Mouse (Mus musculus) limb, embryonic 13.5 days (tissue): ENCODE data around the gene Hltf. TPM values are rescaled to one million over a fixed set of nuclear protein-coding genes. Genes with fewer than 3 reads are reported as not detected.
A peak's percentile ranks its signal among the peaks of the same experiment; 100 is the strongest.

ENCODE experiments used
- ATAC-seq: fragments of 200-750 bp; cut with Nextera tagmentation; 2 replicates; pipeline ENCODE4 v1.8.0; 2017; ENCODE audit warnings: low read depth, moderate number of reproducible peaks, moderate TSS enrichment; ENCODE audit not compliant: low FRiP score
- H3K27ac ChIP-seq: fragments of 300-500 bp; sonication (generic); 2 replicates; pipeline ENCODE4 v1.5.1; 2015; ENCODE audit warnings: inconsistent platforms, mild to moderate bottlenecking, moderate library complexity
- H3K27me3 ChIP-seq: fragments of 300-500 bp; sonication (generic); 2 replicates; pipeline ENCODE4 v1.6.1; 2015; ENCODE audit warnings: mild to moderate bottlenecking, inconsistent platforms
- H3K36me3 ChIP-seq: fragments of 300-500 bp; sonication (generic); 2 replicates; pipeline ENCODE4 v1.6.1; 2015; ENCODE audit warnings: inconsistent platforms, mild to moderate bottlenecking, moderate library complexity
- H3K4me1 ChIP-seq: fragments of 300-500 bp; sonication (generic); 2 replicates; pipeline ENCODE4 v1.6.1; 2015; ENCODE audit warnings: inconsistent platforms
- H3K4me2 ChIP-seq: fragments of 300-500 bp; sonication (generic); replicated peaks from 2 replicates; pipeline ENCODE4 v1.6.1; 2015; ENCODE audit warnings: inconsistent platforms, mild to moderate bottlenecking, moderate library complexity
- H3K4me3 ChIP-seq: fragments of 300-500 bp; sonication (generic); 2 replicates; pipeline ENCODE4 v1.5.1; 2015; ENCODE audit warnings: moderate library complexity, mild to moderate bottlenecking, inconsistent platforms
- H3K9ac ChIP-seq: fragments of 300-500 bp; sonication (generic); 2 replicates; pipeline ENCODE4 v1.6.1; 2015; ENCODE audit warnings: mild to moderate bottlenecking, inconsistent platforms
- H3K9me3 ChIP-seq: fragments of 300-500 bp; sonication (generic); 2 replicates; pipeline ENCODE4 v1.6.1; 2016; ENCODE audit warnings: inconsistent platforms
- WGBS: fragments of 180-500 bp; shearing (Covaris S2); methylation state at CpG from one replicate; pipeline ENCODE4 v1.1.7; 2015; 5-methylcytosine and 5-hydroxymethylcytosine counted together
- polyA plus RNA-seq: library from polyadenylated mRNA; unstranded; fragments of >200 nt; fragmentation: Nextera tagmentation; extraction: Ambion mirVana; gene quantifications from 2 replicates; pipeline ENCODE4 v1.2.1, GENCODE M21; 2015

The Hltf gene
- polyA plus RNA-seq, 1 experiment from 2014 or later = 17.2 TPM

DNA sequence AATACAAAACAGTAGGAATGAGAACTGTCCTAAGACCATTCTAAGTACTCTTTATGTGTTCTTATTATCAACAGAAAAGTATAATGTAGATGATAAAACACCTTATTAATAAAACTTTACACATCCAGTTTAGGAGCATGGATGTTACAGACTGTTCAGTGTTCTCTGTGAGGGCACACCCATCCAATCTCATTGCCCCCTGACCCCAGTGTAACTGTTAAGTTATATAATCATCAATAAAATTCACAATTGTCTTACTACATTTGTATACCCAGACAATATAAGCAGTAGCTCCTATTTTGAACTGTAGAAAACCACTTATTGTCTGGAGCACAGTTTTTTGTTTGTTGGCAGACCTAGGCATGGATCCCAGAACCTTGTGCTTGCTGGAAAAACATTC, 83.6 kb downstream of the Hltf start:
- Histone ChIP-seq H3K27me3 (no peaks in the 10 kb centered on the region), H3K36me3 (peaks cover 12% of the 10 kb centered on the region; the same call in 1 of the 2 replicates), H3K27ac (no peak overlapping the region), H3K4me3 (no peak overlapping the region), H3K4me1 (peaks cover 8% of the 10 kb centered on the region), H3K9ac (no peak overlapping the region), H3K9me3 (no peaks in the 10 kb centered on the region), H3K4me2 (no peak overlapping the region)
- no peak for ATAC-seq

DNA sequence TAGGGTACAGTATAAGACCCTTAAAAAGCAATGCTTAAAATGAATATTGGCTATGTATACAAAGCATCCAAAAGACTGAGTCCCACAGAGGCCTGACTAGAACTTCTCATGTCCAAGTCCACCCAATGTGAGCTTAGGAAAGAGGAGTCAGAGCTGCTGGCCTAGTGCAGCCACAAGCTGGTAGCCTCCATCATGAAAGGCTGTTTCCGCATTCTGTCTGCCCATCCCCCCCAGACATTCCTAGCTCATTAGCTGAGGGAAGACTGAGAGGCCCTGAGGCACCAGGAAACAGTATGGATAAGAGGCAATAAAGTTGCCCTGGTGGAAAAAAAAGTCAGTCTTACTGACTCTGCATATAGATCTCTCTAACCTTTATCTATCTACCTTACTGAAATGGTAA, 84.1 kb downstream of the Hltf start:
- no peak overlapping the region for H3K4me3 ChIP-seq
- H3K36me3 ChIP-seq = peaks cover 9% of the 10 kb centered on the region; the same call in 1 of the 2 replicates
- H3K27me3 ChIP-seq = no peaks in the 10 kb centered on the region
- no peak overlapping the region for H3K9ac ChIP-seq
- WGBS = 11% methylated on average over 1 of the region's 1 CpGs
- ATAC-seq = no peak
- H3K9me3 ChIP-seq = no peaks in the 10 kb centered on the region
- H3K4me2 ChIP-seq = no peak overlapping the region
- H3K4me1 ChIP-seq = peaks cover 10% of the 10 kb centered on the region
- H3K27ac ChIP-seq = no peak overlapping the region

DNA sequence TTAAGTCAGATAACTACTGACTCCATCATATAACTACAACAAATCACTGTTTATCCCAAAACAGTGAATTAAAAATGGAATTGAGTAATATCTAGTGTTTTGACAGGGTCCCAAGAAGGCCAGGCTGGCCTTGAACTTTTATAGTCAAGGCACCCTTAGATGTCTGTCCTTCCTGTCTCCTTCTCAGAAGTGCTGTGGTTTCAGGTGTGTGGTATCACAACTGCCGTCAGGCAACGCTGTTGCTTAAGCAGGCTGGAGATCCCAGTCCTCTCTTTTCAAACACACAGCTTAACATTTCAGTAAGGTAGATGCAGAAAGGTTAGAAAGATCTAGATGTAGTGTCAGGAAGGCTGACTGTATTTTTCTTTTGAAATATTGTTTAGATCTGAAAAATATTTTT, 84.5 kb downstream of the Hltf start:
- H3K4me1 ChIP-seq = peaks cover 14% of the 10 kb centered on the region
- no peak overlapping the region for H3K27ac ChIP-seq
- no peaks in the 10 kb centered on the region for H3K27me3 ChIP-seq
- no peak overlapping the region for H3K4me2 ChIP-seq
- H3K9me3 ChIP-seq = no peaks in the 10 kb centered on the region
- ATAC-seq = no peak
- 51% methylated on average over 2 of the region's 2 CpGs for WGBS
- no peak overlapping the region for H3K9ac ChIP-seq
- H3K36me3 ChIP-seq = peaks cover 5% of the 10 kb centered on the region; the same call in 1 of the 2 replicates
- H3K4me3 ChIP-seq = no peak overlapping the region

DNA sequence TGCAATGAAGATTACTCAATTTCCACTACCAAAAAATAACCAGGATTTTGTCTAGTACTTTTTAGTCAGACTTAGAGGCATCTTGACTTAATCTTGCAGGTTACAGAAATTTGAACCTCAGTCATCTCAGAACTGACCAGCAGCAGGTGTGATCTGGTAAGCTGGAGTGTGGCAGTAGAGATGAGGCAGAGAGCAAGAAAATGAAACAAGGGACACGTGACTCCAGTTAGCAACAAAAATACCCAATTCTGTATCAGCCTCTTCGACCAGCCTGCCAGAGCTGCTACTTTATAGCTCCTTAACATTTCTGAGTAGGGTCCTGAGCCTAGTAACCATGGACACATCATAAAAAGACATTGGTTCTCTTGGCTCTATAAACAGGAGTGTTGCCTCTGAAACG, 85.0 kb downstream of the Hltf start:
- WGBS = 26% methylated on average over 3 of the region's 3 CpGs
- H3K4me2 ChIP-seq = no peak overlapping the region
- H3K9me3 ChIP-seq = no peaks in the 10 kb centered on the region
- ATAC-seq = no peak
- no peaks in the 10 kb centered on the region for H3K27me3 ChIP-seq
- H3K9ac ChIP-seq = no peak overlapping the region
- no peak overlapping the region for H3K4me3 ChIP-seq
- H3K36me3 ChIP-seq = peaks cover 1% of the 10 kb centered on the region; the same call in 1 of the 2 replicates
- peaks cover 19% of the 10 kb centered on the region for H3K4me1 ChIP-seq
- no peak overlapping the region for H3K27ac ChIP-seq

DNA sequence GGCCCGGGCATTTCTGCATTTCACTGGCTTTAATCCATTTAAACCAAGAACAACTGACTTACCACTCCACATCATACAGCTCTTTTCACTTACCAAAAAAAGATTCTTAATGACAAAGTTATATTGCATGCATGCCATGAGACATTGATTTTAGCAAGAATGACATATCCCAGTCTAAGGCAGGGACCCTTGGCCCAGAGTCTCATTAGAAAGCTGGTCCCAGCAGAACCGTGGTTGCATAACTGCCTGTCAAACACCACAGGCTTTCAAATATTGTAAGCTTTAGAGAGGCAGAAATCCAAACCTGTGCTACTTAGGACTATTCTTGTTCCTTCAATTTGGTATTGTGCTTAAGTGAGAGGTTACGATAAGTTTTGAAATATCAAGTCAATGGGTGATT, 86.1 kb downstream of the Hltf start:
- Histone ChIP-seq H3K9me3 (no peaks in the 10 kb centered on the region), H3K27ac (no peak overlapping the region), H3K4me2 (no peak overlapping the region), H3K4me3 (no peak overlapping the region), H3K9ac (no peak overlapping the region), H3K27me3 (no peaks in the 10 kb centered on the region), H3K36me3 (peaks cover 10% of the 10 kb centered on the region), H3K4me1 (peaks cover 21% of the 10 kb centered on the region)
- no peak for ATAC-seq
- WGBS = 56% methylated on average over 3 of the region's 3 CpGs

DNA sequence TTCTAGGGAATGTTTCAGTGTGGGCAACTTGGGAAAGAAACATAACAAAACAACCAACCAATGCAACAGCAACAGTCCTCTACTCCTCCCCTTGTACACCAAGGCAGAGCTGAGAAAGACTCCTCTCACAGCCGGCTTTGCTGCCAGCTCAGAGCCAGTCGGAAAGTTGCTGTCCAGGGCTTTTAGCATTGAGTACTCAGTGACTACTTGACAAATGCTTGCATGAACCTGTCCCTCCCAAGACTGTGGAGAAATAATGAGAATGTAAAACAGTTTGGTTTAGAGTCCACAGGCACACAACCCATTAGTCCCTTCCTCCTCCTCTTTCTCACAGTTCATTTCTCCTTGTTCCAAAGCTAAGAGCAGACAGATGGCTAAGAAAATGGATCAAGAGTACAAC, 86.8 kb downstream of the Hltf start:
- Histone ChIP-seq H3K4me2 (no peak overlapping the region), H3K36me3 (peaks cover 16% of the 10 kb centered on the region), H3K9ac (no peak overlapping the region), H3K27ac (no peak overlapping the region), H3K9me3 (no peaks in the 10 kb centered on the region), H3K4me3 (no peak overlapping the region), H3K4me1 (peaks cover 21% of the 10 kb centered on the region), H3K27me3 (no peaks in the 10 kb centered on the region)
- ATAC-seq = no peak
- WGBS = 12% methylated on average over 2 of the region's 2 CpGs

DNA sequence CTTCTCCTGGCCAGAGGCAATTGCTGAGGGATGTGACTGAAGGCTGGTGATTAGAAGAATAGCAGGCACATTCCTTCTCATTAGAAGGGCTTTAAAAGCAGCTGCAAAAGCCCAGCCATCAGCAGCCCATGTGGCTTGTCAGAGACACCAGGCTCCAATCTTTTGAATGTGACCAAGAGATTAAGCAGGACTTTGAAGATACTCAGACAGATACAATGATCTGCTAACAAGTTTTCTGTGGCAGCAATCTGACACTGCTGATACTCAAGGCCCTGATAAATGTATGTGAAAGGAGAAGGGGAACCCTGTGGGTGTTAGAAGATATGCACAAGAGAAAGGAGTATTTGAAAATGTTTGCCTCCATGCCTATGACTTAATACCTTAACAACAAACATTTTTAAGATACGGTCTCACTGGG, 88.1 kb downstream of the Hltf start:
- H3K9me3 ChIP-seq = no peaks in the 10 kb centered on the region
- peaks cover 19% of the 10 kb centered on the region for H3K36me3 ChIP-seq
- no peak overlapping the region for H3K27ac ChIP-seq
- no peak overlapping the region for H3K4me2 ChIP-seq
- no peak for ATAC-seq
- H3K9ac ChIP-seq = no peak overlapping the region
- H3K4me3 ChIP-seq = no peak overlapping the region
- WGBS = 31% methylated on average over 1 of the region's 1 CpGs
- no peaks in the 10 kb centered on the region for H3K27me3 ChIP-seq
- H3K4me1 ChIP-seq = peaks cover 21% of the 10 kb centered on the region

DNA sequence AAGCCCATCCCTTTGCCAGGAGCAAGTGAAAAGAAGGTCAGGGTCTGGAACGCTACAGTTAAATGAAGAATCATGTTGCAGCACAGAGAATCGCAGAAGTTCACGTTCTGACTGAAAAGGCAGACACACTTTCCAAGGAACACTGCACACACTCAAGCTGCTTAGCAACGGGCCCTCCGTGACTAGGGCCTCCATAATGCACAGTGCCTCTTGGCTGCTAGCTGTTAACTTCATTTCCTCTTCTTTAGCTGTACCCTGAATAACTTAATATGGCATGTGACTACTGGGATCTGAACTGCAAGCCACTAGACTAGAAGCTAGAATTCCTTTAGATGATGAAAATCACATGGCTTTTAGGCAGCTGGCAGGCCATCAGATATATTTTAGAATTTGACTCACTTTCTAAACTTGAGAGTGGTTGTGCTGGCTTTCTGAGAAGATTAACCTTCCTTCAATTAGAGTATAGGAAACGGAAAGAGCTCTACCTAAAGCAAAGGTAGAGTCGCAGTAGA, 89.3 kb downstream of the Hltf start:
- ATAC-seq = peak; percentile 86
- 37% methylated on average over 7 of the region's 7 CpGs for WGBS
- no peak overlapping the region for H3K4me2 ChIP-seq
- no peaks in the 10 kb centered on the region for H3K9me3 ChIP-seq
- H3K4me1 ChIP-seq = peaks cover 15% of the 10 kb centered on the region
- H3K9ac ChIP-seq = no peak overlapping the region
- H3K27me3 ChIP-seq = no peaks in the 10 kb centered on the region
- no peak overlapping the region for H3K4me3 ChIP-seq
- H3K27ac ChIP-seq = peak overlapping the region; percentile 40; the same call in 1 of the 2 replicates
- H3K36me3 ChIP-seq = peaks cover 19% of the 10 kb centered on the region

DNA sequence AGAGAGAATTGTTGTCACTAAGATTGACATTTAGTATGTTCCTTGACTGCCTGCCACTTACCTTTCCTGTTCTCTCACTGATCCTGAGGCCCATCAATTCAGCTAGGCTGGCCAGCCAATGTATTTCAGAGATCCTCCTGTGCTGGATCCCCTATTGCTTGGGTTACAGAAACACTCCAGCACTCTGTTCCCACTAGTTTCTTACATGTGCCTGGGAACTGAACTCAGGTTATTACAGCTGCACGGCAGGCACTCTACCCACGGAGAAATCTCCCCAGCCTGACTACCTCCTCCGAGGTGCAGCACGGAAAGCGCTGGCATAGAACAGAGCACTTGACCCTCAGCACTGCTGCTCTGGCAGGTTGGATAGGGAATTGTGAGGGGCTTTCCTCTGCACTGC, 90.0 kb downstream of the Hltf start:
- Histone ChIP-seq H3K27ac (no peak overlapping the region), H3K9ac (no peak overlapping the region), H3K27me3 (no peaks in the 10 kb centered on the region), H3K4me2 (no peak overlapping the region), H3K36me3 (peaks cover 19% of the 10 kb centered on the region), H3K4me3 (no peak overlapping the region), H3K9me3 (no peaks in the 10 kb centered on the region), H3K4me1 (peaks cover 13% of the 10 kb centered on the region)
- ATAC-seq = no peak
- WGBS = 73% methylated on average over 5 of the region's 5 CpGs

DNA sequence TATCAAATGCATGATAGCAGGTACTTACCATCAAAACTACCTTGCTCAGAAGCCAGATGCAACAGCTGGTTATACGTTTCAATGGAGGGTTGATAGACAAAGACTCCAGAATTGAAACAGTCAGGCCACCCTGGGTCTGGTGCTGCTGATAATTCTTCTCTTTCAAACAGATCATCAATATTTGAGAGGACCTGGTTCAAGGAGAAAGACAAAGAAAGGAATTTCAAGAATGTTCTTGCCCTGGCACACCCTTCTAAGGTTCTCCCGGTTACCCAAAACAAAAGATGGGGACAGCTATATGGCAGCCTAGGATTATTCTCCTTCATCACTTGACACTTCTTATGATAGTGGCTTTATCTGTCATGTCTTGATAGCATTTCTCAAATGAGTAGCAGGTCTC, 92.9 kb downstream of the Hltf start:
- Histone ChIP-seq H3K4me2 (no peak overlapping the region), H3K4me1 (peaks cover 27% of the 10 kb centered on the region), H3K9me3 (no peaks in the 10 kb centered on the region), H3K27ac (no peak overlapping the region), H3K4me3 (no peak overlapping the region), H3K36me3 (peaks cover 19% of the 10 kb centered on the region), H3K27me3 (no peaks in the 10 kb centered on the region), H3K9ac (no peak overlapping the region)
- WGBS = 77% methylated on average over 2 of the region's 2 CpGs
- ATAC-seq = no peak

DNA sequence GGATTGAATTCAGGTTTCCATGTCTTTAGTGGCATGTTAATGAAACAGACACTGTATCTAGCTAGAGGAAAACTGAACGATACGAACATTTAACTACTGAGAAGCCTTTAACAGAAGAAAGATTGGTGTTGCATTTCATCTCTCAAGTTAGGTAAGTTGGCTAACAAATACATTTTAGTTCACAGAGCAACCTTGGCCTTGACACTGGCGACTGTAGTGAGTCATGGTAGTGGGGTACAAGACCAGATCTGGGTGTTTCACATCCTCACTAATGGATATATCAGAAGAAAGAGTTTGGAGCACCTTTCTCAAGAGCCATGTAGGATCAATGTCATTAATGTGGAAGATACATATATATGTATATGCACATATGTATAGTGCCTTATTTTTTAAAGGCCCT, 94.0 kb downstream of the Hltf start:
- no peaks in the 10 kb centered on the region for H3K27me3 ChIP-seq
- H3K4me1 ChIP-seq = peaks cover 26% of the 10 kb centered on the region
- H3K4me3 ChIP-seq = no peak overlapping the region
- H3K9ac ChIP-seq = no peak overlapping the region
- no peak overlapping the region for H3K27ac ChIP-seq
- no peak for ATAC-seq
- H3K4me2 ChIP-seq = no peak overlapping the region
- 87% methylated on average over 3 of the region's 3 CpGs for WGBS
- H3K36me3 ChIP-seq = peaks cover 19% of the 10 kb centered on the region
- H3K9me3 ChIP-seq = no peaks in the 10 kb centered on the region

DNA sequence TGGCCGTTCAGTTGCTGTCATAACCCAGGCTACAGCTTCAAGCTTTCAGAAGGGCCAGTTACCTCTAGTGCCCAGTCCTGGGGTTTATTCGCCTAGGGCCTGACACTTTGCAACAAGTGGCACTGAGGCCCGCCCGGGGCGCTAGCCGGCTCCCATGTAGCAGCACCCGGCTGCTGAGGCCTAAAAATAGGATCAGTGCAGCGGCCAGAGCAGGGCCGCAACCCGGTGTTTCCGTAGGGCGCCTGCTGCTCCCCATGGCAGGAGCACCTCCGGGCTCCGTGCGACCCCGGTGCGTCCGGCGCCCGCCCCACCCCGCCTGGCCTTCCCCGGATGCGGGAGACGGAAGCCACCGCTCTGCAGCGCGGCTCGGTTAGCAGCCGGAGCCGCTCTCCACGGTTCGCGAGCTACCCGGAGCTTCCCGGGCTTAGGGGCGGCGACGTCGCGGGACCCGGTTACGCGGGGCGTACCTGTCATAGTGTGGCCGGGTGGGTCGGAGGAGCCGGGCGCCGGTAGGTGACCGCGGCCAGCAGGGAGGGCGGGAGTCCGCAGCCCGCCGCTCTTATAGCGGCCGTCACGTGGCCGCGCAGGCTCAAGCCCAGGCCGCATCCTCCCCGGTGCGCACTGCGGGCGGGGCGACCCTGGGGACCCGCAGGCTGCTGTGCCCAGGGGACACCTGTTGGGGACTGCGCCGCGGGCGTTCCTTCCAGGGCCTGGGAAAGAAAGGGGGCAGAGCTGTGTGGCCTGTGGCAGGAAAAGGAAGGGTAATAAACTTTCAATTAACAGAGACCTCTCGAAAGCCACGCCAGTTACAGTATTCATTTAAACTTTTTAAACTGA, 97.1 kb downstream of the Hltf start, which contains the start of gene Gyg:
Gyg (minus strand) TSS at position 787 of the 837 bp plus-strand sequence.
- under 1% methylated on average over 72 of the region's 73 CpGs for WGBS
- H3K9ac ChIP-seq = peak within 1 kb of the TSS; percentile 87
- H3K27ac ChIP-seq = no peak within 1 kb of the TSS
- H3K27me3 ChIP-seq = no peaks in the 10 kb centered on the region
- H3K4me2 ChIP-seq = peak within 1 kb of the TSS; percentile 91
- H3K36me3 ChIP-seq = no peaks in the 10 kb centered on the region
- peak within 1 kb of the TSS; percentile 74 for H3K4me3 ChIP-seq
- H3K9me3 ChIP-seq = peaks cover 4% of the 10 kb centered on the region; the same call in 1 of the 2 replicates
- ATAC-seq = peak; percentile 86
- peaks cover 14% of the 10 kb centered on the region for H3K4me1 ChIP-seq
